Mouse (Mus musculus): ENCODE results near the gene Nagpa.

DNA sequence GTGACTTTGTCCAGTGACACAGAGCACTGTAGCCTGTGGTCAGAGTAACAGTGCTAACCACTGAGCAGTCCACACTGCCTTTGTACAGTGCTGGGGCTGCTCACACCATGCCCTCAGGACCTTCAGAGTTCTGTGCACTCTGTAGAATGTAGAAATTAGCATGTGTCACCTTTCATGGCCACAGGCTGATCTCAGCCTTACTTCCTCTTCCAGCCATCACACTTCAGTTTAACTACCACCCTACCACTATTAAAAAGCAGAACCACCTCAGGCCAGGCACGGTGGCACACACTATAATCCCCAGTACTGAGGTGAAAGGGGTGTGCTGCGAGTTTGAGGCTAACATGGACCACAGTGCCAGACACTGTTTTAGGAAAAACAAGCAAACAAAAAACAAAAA is 6.6 kb upstream of the Nagpa start:
- no peak for TF ChIP-seq CTCF (IDR thresholded peaks at IDR 0.05; ENCODE audit: low read depth)
- TF ChIP-seq EP300 (IDR thresholded peaks at IDR 0.05; ENCODE audit: low read depth), result no peak
